Mouse (Mus musculus): Measurements from ENCODE around the gene Rpl19.

Rpl19 gene

GRCm38 (mm10) chr11:98026570-98027296 is at the start of gene Rpl19:
Rpl19 (plus strand) TSS chr11:98026710.
- peak; percentile 93 for DNase-seq (ENCODE audit: low read depth, low spot score)
- Histone ChIP-seq H3K27me3 (ENCODE audit: control insufficient read depth, insufficient read depth, low read length, poor library complexity, severe bottlenecking) (no peaks in the 10 kb centered on the region), H3K36me3 (ENCODE audit: control insufficient read depth, insufficient read depth, low read length, poor library complexity, severe bottlenecking) (no peaks in the 10 kb centered on the region; the same call in none of the 2 replicates)

- no peaks in the 10 kb centered on the region for H3K36me3 ChIP-seq (ENCODE audit: control insufficient read depth, insufficient read depth, low read length, poor library complexity, severe bottlenecking)
- H3K27me3 ChIP-seq (ENCODE audit: control insufficient read depth, insufficient read depth, low read length, poor library complexity, severe bottlenecking): no peaks in the 10 kb centered on the region
- DNase-seq (ENCODE audit: low read depth, low spot score): no peak
Observed at GRCm38 (mm10) chr11:97977797-97978196, 48.7 kb upstream of the Rpl19 start.

DNA sequence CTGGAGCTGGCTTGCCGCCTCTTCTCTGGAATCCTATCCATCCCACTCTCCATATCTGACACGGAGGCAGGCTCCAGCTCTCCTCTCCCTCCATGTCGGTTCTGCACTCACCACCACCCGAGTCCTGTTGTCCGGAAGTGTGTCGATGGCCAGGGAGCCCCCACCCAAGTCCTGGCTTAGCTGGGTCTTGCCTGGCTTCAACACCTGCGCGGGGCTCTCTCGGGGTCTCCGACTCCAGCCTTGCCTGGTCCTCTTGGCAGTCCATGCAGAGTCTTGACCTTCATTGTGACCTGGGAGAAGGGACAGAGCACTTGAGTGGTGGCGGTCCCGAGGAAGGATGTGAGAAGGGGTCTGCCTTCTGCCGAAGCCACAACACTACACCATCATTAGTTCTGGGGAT is 48.1 kb upstream of the Rpl19 start:
- Histone ChIP-seq H3K27me3 (ENCODE audit: control insufficient read depth, insufficient read depth, low read length, poor library complexity, severe bottlenecking) (no peaks in the 10 kb centered on the region), H3K36me3 (ENCODE audit: control insufficient read depth, insufficient read depth, low read length, poor library complexity, severe bottlenecking) (no peaks in the 10 kb centered on the region)
- DNase-seq (ENCODE audit: low read depth, low spot score): no peak

DNA sequence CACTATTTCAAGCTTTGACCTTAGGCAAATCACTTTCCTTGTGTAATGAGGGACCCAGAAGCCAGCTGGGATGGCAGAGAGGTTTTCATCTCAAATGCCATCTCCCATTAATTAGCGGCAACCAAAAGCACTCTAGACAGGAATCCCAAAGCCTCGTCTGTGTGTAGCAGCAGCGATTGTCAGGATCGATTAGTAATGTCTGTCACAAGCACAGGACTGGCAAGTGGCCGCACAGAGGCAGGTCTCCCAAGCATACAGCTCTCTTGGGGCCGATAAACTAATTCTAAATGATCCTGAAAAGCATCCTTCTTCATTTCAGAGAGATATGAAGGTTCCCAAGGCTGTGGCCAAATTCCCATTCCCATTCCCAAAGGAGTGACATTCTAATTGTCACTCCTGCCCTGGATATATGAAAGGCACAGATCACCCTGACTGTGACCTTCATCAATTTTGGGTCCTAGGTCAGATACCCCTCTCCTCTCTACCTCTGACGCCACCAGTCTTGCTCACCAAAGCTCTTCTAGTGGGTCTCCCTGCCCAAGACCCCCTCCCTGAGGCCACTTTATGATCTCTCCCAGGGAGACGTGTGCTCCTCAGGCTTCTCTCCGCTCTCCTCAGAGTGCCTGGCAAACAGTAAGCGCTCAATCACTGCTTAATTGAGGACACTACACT is 46.5 kb upstream of the Rpl19 start:
- DNase-seq (ENCODE audit: low read depth, low spot score): no peak
- H3K36me3 ChIP-seq (ENCODE audit: control insufficient read depth, insufficient read depth, low read length, poor library complexity, severe bottlenecking): no peaks in the 10 kb centered on the region

DNA sequence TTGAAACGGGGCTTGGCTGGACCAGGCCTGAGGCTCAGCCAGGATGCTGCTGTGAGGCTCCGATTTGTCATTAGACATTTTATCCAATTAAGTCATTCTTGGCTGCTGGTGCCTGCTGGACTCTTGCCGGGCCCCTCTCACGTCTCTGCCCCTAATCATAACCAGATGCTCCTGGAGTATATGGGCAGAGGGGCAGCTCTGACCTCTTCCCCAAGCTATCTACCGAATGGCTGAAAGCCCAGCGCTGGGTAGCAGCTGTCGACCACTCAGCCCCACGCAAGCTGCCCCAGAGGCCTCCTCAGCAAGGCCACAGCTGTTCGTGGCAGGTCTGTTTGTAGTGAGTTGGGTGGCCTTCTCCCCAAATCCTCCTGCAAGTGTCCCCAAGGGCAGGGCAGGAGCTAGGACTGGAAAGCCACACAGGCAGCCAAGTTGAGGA is 46.0 kb upstream of the Rpl19 start:
- Histone ChIP-seq H3K36me3 (ENCODE audit: control insufficient read depth, insufficient read depth, low read length, poor library complexity, severe bottlenecking) (no peaks in the 10 kb centered on the region), H3K27me3 (ENCODE audit: control insufficient read depth, insufficient read depth, low read length, poor library complexity, severe bottlenecking) (no peaks in the 10 kb centered on the region)
- no peak for DNase-seq (ENCODE audit: low read depth, low spot score)

More for the DNA sequence above, 46.5 kb upstream of the Rpl19 start:
- H3K27me3 ChIP-seq (ENCODE audit: control insufficient read depth, insufficient read depth, low read length, poor library complexity, severe bottlenecking): no peaks in the 10 kb centered on the region

DNA sequence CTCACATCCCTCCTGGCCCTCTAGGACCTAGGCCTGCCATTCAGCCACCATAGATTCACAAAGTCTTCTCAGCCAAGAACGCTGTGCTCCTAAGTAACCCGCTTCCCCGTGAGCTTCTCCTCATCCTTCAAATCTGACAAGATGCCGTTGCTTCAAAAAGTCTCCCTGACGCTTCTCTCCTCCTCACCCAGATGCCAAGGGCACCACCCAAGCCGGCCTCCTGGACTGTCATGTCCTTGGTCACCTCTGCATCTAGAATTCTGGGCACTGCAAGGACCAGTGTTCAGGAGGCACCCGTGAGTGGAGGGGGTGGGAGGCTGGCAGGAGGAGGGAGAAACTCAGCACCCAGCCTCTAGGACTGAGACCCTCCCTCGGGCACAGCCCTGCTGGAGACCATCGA is 43.8 kb upstream of the Rpl19 start:
- no peak for DNase-seq (ENCODE audit: low read depth, low spot score)
- H3K27me3 ChIP-seq (ENCODE audit: control insufficient read depth, insufficient read depth, low read length, poor library complexity, severe bottlenecking): no peaks in the 10 kb centered on the region
- H3K36me3 ChIP-seq (ENCODE audit: control insufficient read depth, insufficient read depth, low read length, poor library complexity, severe bottlenecking): no peaks in the 10 kb centered on the region

GRCm38 (mm10) chr11:97983506-97983905 is 43.0 kb upstream of the Rpl19 start:
- no peak for DNase-seq (ENCODE audit: low read depth, low spot score)
- Histone ChIP-seq H3K27me3 (ENCODE audit: control insufficient read depth, insufficient read depth, low read length, poor library complexity, severe bottlenecking) (no peaks in the 10 kb centered on the region), H3K36me3 (ENCODE audit: control insufficient read depth, insufficient read depth, low read length, poor library complexity, severe bottlenecking) (no peaks in the 10 kb centered on the region)

GRCm38 (mm10) chr11:97983983-97984382 is 42.5 kb upstream of the Rpl19 start:
- no peak for DNase-seq (ENCODE audit: low read depth, low spot score)

GRCm38 (mm10) chr11:97985727-97986677 is 40.5 kb upstream of the Rpl19 start, which contains the start of gene Plxdc1:
Plxdc1 (minus strand) TSS chr11:97986444.
- no peak for DNase-seq (ENCODE audit: low read depth, low spot score)
- H3K27me3 ChIP-seq (ENCODE audit: control insufficient read depth, insufficient read depth, low read length, poor library complexity, severe bottlenecking): no peaks in the 10 kb centered on the region

More at GRCm38 (mm10) chr11:97983983-97984382, 42.5 kb upstream of the Rpl19 start:
- Histone ChIP-seq H3K36me3 (ENCODE audit: control insufficient read depth, insufficient read depth, low read length, poor library complexity, severe bottlenecking) (no peaks in the 10 kb centered on the region), H3K27me3 (ENCODE audit: control insufficient read depth, insufficient read depth, low read length, poor library complexity, severe bottlenecking) (no peaks in the 10 kb centered on the region)

GRCm38 (mm10) chr11:97986738-97987465 is 39.6 kb upstream of the Rpl19 start:
- H3K27me3 ChIP-seq (ENCODE audit: control insufficient read depth, insufficient read depth, low read length, poor library complexity, severe bottlenecking): no peaks in the 10 kb centered on the region

More at GRCm38 (mm10) chr11:97985727-97986677, 40.5 kb upstream of the Rpl19 start, which contains the start of gene Plxdc1:
- H3K36me3 ChIP-seq (ENCODE audit: control insufficient read depth, insufficient read depth, low read length, poor library complexity, severe bottlenecking): peaks cover 4% of the 10 kb centered on the region

DNA sequence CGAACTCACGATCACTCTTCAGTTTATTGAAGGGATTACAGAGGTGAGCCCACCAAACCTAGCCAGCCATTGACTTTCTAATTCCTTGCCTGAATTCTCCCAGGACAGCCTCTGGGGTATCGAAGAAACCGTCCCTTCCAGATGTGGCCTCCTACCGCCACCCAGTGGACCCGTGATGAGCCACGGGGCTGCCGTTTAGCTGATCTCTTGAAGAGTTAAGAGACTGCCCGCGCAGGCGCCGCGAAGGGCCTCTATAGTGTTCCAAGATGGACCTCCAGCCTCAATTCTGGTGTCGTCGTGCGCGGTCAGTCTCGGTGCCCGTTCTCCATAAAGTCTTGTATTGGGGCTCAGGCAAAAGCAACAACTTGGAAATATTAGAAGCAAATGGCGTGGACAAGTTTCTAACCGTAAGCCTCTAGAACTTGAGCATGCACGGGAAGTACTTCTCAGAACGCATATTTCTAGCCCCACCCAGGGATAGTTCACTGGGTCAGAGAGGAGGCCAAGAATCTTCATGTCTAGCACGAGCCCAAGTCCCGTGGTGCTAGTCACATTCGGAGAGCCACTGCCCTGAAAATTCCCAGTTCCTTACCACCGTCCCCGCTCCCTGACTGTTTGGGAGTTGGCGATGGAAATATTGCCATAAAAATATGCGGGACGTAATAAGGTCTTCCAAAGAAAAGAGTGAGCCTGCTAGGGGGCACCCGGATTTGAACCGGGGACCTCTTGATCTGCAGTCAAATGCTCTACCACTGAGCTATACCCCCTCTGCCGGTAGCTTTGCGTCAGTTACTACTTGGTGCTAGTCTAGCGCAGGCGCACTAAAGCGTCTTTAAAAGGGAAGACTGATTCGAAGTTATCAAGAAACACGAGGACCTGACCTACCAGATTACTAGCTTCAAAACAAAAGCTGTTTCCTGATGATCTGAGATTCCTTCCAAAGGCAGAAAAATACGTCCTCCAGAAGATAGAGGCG is 38.7 kb upstream of the Rpl19 start:
- no peaks in the 10 kb centered on the region for H3K27me3 ChIP-seq (ENCODE audit: control insufficient read depth, insufficient read depth, low read length, poor library complexity, severe bottlenecking)
- H3K36me3 ChIP-seq (ENCODE audit: control insufficient read depth, insufficient read depth, low read length, poor library complexity, severe bottlenecking): peaks cover 4% of the 10 kb centered on the region
- peak; percentile 97 for DNase-seq (ENCODE audit: low read depth, low spot score)

More at GRCm38 (mm10) chr11:97986738-97987465, 39.6 kb upstream of the Rpl19 start:
- no peak for DNase-seq (ENCODE audit: low read depth, low spot score)
- peaks cover 4% of the 10 kb centered on the region for H3K36me3 ChIP-seq (ENCODE audit: control insufficient read depth, insufficient read depth, low read length, poor library complexity, severe bottlenecking)

- Histone ChIP-seq H3K27me3 (ENCODE audit: control insufficient read depth, insufficient read depth, low read length, poor library complexity, severe bottlenecking) (no peaks in the 10 kb centered on the region), H3K36me3 (ENCODE audit: control insufficient read depth, insufficient read depth, low read length, poor library complexity, severe bottlenecking) (peaks cover 4% of the 10 kb centered on the region)
- peak; percentile 94 for DNase-seq (ENCODE audit: low read depth, low spot score)
Observed at GRCm38 (mm10) chr11:97988530-97989096, 37.9 kb upstream of the Rpl19 start.

Measured in splenic B cell, adult 2 months (primary cell).